Mouse (Mus musculus): ENCODE measurements around the gene Grik1.

Grik1 gene

DNA sequence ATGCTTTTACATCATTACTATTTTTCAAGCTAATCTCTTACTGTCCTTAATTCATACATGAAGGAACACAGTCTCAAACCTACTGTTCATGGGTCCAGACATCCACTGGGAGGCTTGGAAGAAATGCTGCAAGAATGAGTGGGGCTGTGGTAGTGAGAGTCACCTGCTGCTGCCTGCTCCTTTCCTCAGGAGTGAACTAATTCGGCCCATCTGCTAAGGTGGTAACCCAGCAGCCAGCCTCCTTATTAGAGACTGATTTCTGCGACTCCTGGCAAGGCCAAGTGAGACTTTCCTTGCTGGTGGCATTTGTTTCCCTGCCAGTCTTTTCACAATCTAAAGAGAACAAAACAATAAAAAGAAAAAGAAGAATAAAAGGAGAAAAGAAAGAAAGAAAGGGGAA lies 147.9 kb downstream of the Grik1 start:
- no peak for DNase-seq (ENCODE audit: extremely low spot score)

- no peak for DNase-seq (ENCODE audit: extremely low spot score)
Observed at GRCm38 (mm10) chr16:88141594-88141993, 148.5 kb downstream of the Grik1 start.

DNA sequence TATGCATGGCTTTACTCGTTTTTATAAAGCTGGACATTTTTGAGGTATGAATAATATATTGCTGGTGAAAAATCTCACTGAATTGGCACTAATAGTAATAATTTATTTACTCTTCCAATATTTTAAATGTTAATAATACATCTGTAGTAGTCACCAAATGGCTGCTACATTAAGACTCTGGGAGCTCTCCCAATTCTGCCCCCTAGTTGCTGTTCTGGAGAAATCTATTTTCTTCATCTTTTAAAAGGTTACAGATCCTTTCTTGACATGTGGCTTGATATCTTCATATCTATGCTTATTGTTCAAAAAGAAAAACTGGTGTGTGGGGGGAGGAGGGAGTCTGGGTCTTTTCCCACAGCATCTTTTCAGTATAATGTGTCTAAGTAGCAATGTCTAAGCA lies 151.2 kb downstream of the Grik1 start:
- no peak for DNase-seq (ENCODE audit: extremely low spot score)

GRCm38 (mm10) chr16:88132919-88133318 lies 157.1 kb downstream of the Grik1 start:
- DNase-seq (ENCODE audit: extremely low spot score), result no peak

GRCm38 (mm10) chr16:88131103-88131502 lies 159.0 kb downstream of the Grik1 start:
- DNase-seq (ENCODE audit: extremely low spot score), result no peak

GRCm38 (mm10) chr16:88125098-88125497 lies 165.0 kb downstream of the Grik1 start:
- no peak for DNase-seq (ENCODE audit: extremely low spot score)

- no peak for DNase-seq (ENCODE audit: extremely low spot score)
Observed at GRCm38 (mm10) chr16:88112551-88113138, 177.4 kb downstream of the Grik1 start.

- no peak for DNase-seq (ENCODE audit: extremely low spot score)
Observed at GRCm38 (mm10) chr16:88111459-88111858, 178.6 kb downstream of the Grik1 start.

DNA sequence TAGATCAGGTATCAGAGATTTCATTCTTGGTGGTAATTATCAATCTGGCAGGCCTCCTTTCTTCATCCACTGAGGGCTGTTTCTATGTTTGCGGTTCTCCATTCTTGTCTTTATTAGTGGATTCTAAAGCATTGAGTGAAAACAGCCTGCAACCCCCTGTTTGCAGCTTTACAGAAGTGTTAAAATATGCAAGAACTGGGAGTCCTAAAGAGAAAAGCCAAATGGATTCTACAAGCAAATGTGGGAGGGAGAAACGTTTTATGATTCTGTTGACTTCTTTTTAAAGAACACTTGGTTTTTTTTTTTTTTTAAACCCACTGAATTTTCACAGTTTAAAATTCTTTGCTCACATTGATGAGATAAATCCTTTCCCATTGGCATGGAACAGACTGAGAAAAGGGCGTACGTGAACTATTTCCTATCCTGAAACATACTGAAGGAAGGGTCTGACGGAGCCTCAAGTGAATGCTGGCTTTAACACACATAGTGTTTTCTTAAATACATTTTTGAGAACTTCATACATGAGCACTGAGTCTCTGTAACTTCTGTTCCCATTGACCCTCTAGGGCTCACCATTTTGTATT lies 195.8 kb downstream of the Grik1 start:
- no peak for DNase-seq (ENCODE audit: extremely low spot score)

DNA sequence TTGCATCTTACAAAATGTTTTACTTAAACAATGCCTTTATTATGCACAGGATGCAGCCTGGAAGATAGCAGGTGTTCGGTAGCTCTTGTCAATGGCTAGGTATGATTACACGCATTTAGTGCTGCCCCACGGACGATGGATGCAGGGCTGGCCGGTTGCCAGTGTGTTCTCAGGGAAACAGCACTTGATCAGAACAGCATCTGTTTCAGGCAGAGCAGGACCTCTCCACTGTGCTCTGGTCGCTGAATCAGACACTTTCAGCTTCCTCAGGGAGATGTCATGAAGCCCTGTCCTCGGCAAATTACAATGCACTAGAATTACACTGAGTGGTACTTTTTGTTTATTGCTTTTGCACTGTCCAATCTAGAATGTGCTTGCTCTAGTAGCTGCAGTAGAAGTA lies 202.8 kb downstream of the Grik1 start:
- DNase-seq (ENCODE audit: extremely low spot score), result no peak

DNA sequence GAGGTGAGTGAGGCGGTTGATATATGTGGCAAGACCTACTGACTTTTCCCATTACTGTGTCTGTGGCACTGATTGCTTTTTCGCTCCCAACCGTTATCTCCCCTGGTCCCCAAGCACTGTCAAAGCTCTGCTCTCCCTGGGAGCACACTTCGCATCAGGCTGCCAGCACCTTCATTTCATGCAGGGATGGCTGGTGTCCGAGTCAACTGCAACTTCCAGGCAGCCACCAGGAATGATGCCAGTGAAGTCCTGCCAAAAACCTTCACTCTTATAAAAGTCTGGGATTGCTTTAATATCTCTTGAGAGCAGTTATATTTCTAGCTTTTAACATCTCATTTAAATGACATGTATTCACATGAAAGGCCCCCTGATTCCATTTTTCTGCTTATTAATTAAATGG lies 215.3 kb downstream of the Grik1 start:
- no peak for DNase-seq (ENCODE audit: extremely low spot score)

DNA sequence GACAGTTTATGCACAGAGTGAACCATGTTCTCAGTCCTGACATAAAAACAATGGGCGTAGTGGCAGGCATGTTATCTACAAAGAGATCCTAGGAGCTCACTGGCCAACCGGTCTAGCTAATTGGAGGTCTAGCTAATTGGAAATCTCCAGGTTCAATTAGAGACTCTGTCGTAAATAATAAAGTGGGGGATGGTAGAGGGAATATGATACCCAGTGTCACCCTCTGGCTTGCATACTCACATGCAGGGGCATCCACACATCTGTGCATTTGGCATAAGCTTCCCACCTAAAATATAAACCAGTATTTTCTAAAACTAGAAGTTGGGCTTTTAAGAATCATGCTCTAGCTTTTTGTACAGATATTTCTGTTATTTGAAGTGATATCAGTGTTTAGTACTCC lies 229.1 kb downstream of the Grik1 start:
- DNase-seq (ENCODE audit: extremely low spot score), result no peak

GRCm38 (mm10) chr16:88048121-88048520 lies 241.9 kb downstream of the Grik1 start:
- DNase-seq (ENCODE audit: extremely low spot score), result no peak

GRCm38 (mm10) chr16:88044321-88044720 lies 245.7 kb downstream of the Grik1 start:
- DNase-seq (ENCODE audit: extremely low spot score), result no peak

- no peak for DNase-seq (ENCODE audit: extremely low spot score)
Observed at GRCm38 (mm10) chr16:88042458-88042857, 247.6 kb downstream of the Grik1 start.

GRCm38 (mm10) chr16:88038503-88039091 lies 251.5 kb downstream of the Grik1 start:
- no peak for DNase-seq (ENCODE audit: extremely low spot score)

- peak; percentile 16 for DNase-seq (ENCODE audit: extremely low spot score)
Observed at GRCm38 (mm10) chr16:87988805-87989204, 301.3 kb downstream of the Grik1 start.

- DNase-seq (ENCODE audit: extremely low spot score), result no peak
Observed at GRCm38 (mm10) chr16:87984201-87984870, 305.7 kb downstream of the Grik1 start.

DNA sequence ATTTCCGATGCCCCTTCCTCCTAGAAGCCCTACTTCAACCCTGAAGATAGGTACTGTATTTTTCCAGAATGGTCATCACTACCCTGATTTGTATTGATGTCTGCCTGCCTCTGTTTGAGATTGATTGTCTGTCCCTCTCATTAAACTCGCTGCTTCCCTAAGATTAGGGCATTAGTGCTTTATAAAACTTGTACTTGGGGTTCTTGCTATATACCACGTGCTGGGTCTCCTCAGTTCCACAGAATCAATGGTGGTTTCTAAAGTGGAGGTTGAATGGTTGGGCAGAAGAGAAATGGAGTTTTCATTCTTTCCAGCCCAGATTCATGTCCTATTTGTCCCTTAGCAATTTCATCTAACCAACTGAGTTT lies 316.0 kb downstream of the Grik1 start:
- DNase-seq (ENCODE audit: extremely low spot score), result no peak

DNA sequence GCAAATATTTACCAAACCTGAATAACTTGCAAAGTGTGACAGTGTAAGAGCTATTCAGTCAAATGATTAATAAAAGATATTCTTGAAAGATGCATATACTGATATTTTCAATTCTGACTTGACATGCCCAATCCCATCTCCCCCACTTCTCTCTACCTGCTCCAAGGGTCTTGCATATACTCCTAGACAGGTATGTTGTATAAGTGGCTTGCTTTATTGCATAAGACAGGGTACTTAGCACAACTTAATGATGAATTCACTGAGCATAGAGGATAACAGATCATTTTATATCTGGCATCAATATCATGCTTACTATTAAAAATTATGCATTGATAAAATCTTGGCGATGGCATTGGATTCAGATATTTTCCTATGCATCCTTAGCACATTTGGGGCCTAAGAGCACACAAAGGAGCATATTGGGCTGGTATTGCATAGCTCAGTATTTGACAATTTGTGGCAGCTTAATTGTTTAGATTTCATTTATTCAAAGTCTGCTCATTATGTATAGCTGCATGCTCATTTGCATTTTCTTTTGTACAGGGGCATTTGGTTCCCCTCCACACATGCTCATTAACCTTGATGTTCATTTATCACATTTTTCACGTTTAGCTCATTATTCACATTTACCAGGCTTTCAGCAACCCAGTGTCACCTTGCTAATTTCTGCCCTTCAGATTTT lies 316.5 kb downstream of the Grik1 start:
- no peak for DNase-seq (ENCODE audit: extremely low spot score)

GRCm38 (mm10) chr16:87971911-87972310 lies 318.2 kb downstream of the Grik1 start:
- no peak for DNase-seq (ENCODE audit: extremely low spot score)

DNA sequence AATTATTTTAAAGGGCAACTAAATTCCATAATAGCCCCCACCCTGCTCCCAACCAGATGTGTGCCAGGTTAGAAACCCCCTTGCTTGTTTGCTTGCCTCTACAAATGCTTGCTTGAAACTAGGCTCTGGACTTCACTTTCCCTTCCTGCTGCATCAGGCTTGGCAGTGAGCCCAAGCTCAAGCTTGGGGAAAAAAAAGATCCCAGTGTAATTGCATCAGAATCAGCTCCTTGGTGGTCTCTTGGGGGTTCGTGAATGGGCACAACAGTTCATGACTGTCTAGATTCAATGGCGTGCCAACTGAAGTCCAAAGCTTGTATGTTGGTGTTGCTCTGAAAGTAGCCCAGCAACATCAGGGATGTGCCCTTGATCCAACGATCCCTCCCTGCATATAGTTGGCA lies 320.1 kb downstream of the Grik1 start:
- no peak for DNase-seq (ENCODE audit: extremely low spot score)

- no peak for DNase-seq (ENCODE audit: extremely low spot score)
Observed at GRCm38 (mm10) chr16:87961419-87961818, 328.6 kb downstream of the Grik1 start.

Measured in embryo, embryonic 9.5 days (tissue).